Mouse (Mus musculus) heart, embryonic 10.5 days (tissue): Measurements from ENCODE around the gene Cda. TPM values are rescaled to one million over a fixed set of nuclear protein-coding genes. Genes with fewer than 3 reads are reported as not detected.

Experiments
- DNase-seq: peaks from one replicate; pipeline ENCODE4 v3.0.0-alpha.2; 2017; ENCODE audit warnings: low spot score
- H3K27ac ChIP-seq: fragments of 300-500 bp; sonication (generic); 2 replicates; pipeline ENCODE4 v1.5.1; 2016; ENCODE audit warnings: mild to moderate bottlenecking
- H3K27me3 ChIP-seq: fragments of 300-500 bp; sonication (generic); 2 replicates; pipeline ENCODE4 v1.6.1; 2016; ENCODE audit warnings: mild to moderate bottlenecking; ENCODE audit not compliant: poor library complexity, insufficient read depth, severe bottlenecking
- H3K36me3 ChIP-seq: fragments of 300-500 bp; sonication (generic); 2 replicates; pipeline ENCODE4 v1.6.1; 2016; ENCODE audit warnings: mild to moderate bottlenecking, moderate library complexity
- H3K4me1 ChIP-seq: fragments of 300-500 bp; sonication (generic); 2 replicates; pipeline ENCODE4 v1.6.1; 2016; ENCODE audit warnings: mild to moderate bottlenecking
- H3K4me3 ChIP-seq: fragments of 300-500 bp; sonication (generic); 2 replicates; pipeline ENCODE4 v1.5.1; 2016; ENCODE audit warnings: mild to moderate bottlenecking, moderate library complexity
- H3K9me3 ChIP-seq: fragments of 300-500 bp; sonication (generic); 2 replicates; pipeline ENCODE4 v1.6.1; 2016; ENCODE audit warnings: mild to moderate bottlenecking, moderate library complexity
- WGBS: fragments of 180-500 bp; shearing (Covaris S2); methylation state at CpG from one replicate; pipeline ENCODE4 v1.1.7; 2016; 5-methylcytosine and 5-hydroxymethylcytosine counted together
- polyA plus RNA-seq: library from polyadenylated mRNA; unstranded; fragments of >200 nt; fragmentation: Nextera tagmentation; extraction: Ambion mirVana; gene quantifications from 2 replicates; pipeline ENCODE4 v1.2.1, GENCODE M21; 2016

Gene Cda
- polyA plus RNA-seq, 1 experiment from 2014 or later = 5.2 TPM

DNA sequence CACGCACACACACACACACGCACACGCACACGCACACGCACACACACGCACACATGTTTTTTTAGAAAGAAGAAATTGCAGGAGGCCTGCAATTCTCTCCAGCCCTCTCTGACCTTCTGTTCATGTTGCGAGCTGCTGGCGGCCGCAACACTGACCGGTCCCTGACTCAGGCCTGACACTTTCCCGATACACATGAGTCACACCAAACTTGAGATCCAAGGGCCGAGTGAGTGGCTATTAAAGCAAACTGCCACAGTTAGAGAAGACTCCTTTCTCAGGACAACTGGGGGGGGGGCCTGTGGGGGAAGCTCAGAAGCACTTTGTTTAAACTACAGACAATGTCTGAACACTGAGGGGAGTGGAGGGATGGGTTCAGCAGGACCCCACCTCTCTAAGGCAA lies 11.2 kb downstream of the Cda start:
- peaks cover under 1% of the 10 kb centered on the region; the same call in 1 of the 2 replicates for H3K4me1 ChIP-seq
- WGBS = 87% methylated on average over 12 of the region's 12 CpGs
- no peak overlapping the region for H3K27ac ChIP-seq
- H3K36me3 ChIP-seq = no peaks in the 10 kb centered on the region
- no peak overlapping the region for H3K4me3 ChIP-seq
- no peak for DNase-seq
- H3K27me3 ChIP-seq = peaks cover 11% of the 10 kb centered on the region
- H3K9me3 ChIP-seq = no peaks in the 10 kb centered on the region

DNA sequence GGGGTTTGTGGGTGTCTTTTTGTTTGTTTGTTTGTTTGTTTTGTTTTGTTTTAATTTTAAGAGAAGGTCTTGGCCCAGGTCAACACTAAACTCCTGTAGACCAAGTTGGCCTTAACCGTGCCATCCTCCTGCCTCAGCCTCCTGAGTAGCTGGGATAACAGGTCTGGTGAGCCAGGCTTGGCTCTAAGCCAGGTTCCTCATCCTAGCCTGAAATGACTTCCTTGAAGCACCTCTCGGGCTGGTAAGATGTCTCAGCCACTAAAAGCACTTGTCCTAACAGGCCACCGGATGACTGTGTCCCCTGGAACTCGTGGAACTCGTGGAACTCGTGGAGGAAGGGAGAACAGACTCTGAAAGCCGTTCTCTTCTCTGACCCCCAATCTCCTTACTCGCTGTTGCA lies 11.7 kb downstream of the Cda start:
- Histone ChIP-seq H3K4me1 (no peaks in the 10 kb centered on the region), H3K27ac (no peak overlapping the region), H3K27me3 (peaks cover 6% of the 10 kb centered on the region), H3K4me3 (no peak overlapping the region), H3K36me3 (no peaks in the 10 kb centered on the region), H3K9me3 (no peaks in the 10 kb centered on the region)
- DNase-seq = no peak
- WGBS = 74% methylated on average over 8 of the region's 8 CpGs

DNA sequence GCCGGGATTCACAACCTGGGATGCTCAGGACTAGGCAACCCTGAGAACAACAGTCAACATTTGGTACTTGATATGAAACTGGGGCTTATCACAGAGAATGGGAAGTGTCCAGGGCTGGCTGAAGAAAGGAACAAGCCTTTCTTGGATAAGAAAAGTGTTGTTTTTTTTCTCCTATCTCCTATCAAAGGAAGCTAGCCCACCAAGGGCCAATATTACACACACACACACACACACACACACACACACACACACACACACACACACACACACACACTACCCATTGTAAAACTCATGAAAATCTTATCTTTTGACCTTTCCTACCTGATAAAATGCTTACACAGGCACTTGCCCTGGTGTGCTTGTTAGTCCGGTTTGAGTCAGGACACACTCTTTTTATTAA lies 12.3 kb downstream of the Cda start:
- WGBS = 70% methylated on average over 2 of the region's 2 CpGs
- DNase-seq = no peak
- H3K27me3 ChIP-seq = peaks cover under 1% of the 10 kb centered on the region
- H3K36me3 ChIP-seq = no peaks in the 10 kb centered on the region
- H3K9me3 ChIP-seq = no peaks in the 10 kb centered on the region
- H3K4me3 ChIP-seq = no peak overlapping the region
- no peak overlapping the region for H3K27ac ChIP-seq
- no peaks in the 10 kb centered on the region for H3K4me1 ChIP-seq

DNA sequence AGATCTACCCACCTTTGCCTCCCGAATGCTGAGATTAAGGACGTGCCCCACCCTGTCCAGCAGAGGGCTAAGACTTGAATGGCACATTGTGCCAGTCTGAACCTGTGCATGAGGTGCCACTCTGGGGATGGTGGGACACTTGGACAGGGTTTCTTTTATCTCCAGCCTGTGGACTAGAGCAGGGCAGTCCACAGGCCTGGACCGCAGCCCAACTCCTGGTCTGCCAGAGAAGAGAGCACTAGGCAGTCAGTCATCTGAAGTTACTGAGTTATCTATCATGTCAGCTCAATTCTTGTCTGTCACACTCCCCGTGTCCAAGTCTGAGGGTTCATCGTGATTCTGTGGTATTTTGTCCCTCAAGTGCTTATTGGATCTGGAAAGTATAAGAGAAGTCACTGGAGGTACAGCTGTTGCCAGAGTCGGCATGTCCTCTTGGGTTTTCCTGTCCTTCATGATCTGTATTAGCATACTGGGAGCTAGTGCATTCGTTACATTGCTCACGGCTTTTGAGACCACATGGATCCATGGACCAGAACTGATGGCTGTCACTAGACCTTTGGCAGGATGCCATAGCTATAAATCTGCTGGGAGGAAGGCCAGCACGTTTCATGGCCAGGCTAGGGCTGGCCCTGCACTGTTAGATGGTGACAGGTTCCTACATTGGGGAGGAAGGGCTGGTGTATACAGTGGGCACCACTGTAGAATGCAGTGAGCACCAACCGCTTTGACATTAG lies 14.2 kb downstream of the Cda start:
- 77% methylated on average over 10 of the region's 10 CpGs for WGBS
- H3K27me3 ChIP-seq = peaks cover under 1% of the 10 kb centered on the region; the same call in 1 of the 2 replicates
- no peaks in the 10 kb centered on the region for H3K36me3 ChIP-seq
- H3K4me1 ChIP-seq = no peaks in the 10 kb centered on the region
- no peak for DNase-seq
- H3K4me3 ChIP-seq = no peak overlapping the region
- H3K9me3 ChIP-seq = no peaks in the 10 kb centered on the region
- no peak overlapping the region for H3K27ac ChIP-seq

DNA sequence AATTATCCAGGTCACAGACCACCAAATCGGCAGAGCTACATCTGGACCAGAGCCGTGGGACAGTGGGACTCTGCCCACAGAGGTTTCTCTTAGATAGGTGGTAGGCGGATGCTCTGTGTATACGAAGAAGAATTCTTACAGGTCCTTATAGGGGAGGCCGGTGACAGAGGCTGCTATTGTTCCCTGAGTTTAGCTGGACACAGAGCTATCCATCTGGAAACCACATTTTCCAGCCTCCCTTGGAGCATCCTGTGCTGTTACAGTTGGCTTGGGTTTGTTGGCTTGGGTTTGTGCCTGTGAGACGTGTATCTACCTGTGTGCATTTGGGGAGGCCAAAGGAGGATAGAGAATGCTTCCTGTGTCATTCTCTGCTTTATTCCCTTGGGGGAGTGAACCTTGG lies 15.1 kb downstream of the Cda start:
- Histone ChIP-seq H3K4me1 (no peaks in the 10 kb centered on the region), H3K4me3 (no peak overlapping the region), H3K27ac (no peak overlapping the region), H3K9me3 (no peaks in the 10 kb centered on the region), H3K27me3 (peaks cover 9% of the 10 kb centered on the region; the same call in 1 of the 2 replicates), H3K36me3 (no peaks in the 10 kb centered on the region)
- 80% methylated on average over 6 of the region's 6 CpGs for WGBS
- DNase-seq = no peak

DNA sequence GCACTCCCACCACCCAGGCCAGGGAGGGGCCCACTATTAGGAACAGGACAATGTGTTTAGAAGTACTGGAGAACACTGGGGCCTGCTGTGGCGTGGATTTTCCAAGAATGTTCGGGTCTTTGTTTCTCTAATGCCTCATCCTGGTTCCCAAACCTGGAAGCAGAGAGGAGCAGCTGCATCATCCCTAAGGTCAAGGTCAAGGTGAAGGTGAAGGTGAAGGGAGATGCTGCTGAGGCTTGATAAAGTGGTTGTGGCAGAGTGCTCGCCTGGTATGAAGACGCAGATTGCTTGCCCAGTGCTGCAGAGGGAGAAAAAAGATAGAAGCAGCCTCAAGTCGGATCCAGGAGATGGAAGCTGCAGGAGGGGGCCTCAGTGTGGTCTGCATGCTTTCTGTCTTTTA lies 16.0 kb downstream of the Cda start:
- no peak overlapping the region for H3K27ac ChIP-seq
- no peaks in the 10 kb centered on the region for H3K9me3 ChIP-seq
- peaks cover 9% of the 10 kb centered on the region; the same call in 1 of the 2 replicates for H3K27me3 ChIP-seq
- no peaks in the 10 kb centered on the region for H3K4me1 ChIP-seq
- no peak overlapping the region for H3K4me3 ChIP-seq
- H3K36me3 ChIP-seq = no peaks in the 10 kb centered on the region
- 78% methylated on average over 5 of the region's 5 CpGs for WGBS
- no peak for DNase-seq

DNA sequence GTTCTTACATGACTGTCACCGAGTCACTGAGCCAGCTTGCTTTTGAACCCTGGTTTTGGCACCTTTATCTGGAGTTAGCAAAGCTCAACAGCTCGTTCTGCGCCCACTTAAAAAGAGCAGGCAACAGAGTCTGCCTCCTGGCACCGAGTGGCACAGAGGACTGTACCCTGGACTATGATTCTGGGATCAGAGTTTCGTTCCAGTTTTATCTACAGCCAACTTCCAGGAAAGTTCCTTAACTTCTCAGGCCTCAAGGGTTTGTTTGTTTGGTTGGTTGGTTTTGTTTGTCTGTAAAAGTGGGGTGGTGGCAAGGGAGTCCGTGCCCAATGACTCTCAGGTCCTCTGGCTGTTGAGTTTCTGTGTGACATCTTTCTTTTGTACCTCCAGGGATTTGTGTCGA lies 19.1 kb downstream of the Cda start:
- no peak overlapping the region for H3K4me3 ChIP-seq
- no peak for DNase-seq
- peaks cover 1% of the 10 kb centered on the region for H3K4me1 ChIP-seq
- H3K36me3 ChIP-seq = no peaks in the 10 kb centered on the region
- H3K9me3 ChIP-seq = no peaks in the 10 kb centered on the region
- no peak overlapping the region for H3K27ac ChIP-seq
- WGBS = 70% methylated on average over 7 of the region's 7 CpGs
- peaks cover 9% of the 10 kb centered on the region; the same call in 1 of the 2 replicates for H3K27me3 ChIP-seq

DNA sequence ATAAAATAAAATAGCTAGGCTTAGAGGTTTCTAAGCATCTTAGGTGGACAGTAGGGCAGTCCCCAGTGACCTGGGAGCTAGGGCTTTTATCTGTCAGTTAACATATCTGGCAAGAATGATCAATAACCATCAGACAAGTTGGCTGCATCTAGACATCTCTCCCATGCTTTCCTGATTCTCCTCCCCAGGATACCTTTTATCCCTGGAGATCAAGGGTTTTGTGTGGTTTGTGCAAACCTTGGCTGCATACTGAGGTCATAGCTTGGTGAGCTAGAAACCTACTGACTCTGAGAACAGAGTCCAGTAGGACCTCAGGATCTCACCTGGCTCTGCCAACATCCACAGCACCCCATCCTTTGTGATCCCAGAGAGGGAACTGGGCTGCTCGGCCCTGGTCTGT lies 20.5 kb downstream of the Cda start:
- Histone ChIP-seq H3K36me3 (no peaks in the 10 kb centered on the region), H3K4me3 (no peak overlapping the region), H3K27ac (no peak overlapping the region), H3K4me1 (peaks cover 13% of the 10 kb centered on the region), H3K9me3 (no peaks in the 10 kb centered on the region), H3K27me3 (peaks cover 9% of the 10 kb centered on the region; the same call in 1 of the 2 replicates)
- DNase-seq = no peak
- WGBS = 83% methylated on average over 1 of the region's 1 CpGs

DNA sequence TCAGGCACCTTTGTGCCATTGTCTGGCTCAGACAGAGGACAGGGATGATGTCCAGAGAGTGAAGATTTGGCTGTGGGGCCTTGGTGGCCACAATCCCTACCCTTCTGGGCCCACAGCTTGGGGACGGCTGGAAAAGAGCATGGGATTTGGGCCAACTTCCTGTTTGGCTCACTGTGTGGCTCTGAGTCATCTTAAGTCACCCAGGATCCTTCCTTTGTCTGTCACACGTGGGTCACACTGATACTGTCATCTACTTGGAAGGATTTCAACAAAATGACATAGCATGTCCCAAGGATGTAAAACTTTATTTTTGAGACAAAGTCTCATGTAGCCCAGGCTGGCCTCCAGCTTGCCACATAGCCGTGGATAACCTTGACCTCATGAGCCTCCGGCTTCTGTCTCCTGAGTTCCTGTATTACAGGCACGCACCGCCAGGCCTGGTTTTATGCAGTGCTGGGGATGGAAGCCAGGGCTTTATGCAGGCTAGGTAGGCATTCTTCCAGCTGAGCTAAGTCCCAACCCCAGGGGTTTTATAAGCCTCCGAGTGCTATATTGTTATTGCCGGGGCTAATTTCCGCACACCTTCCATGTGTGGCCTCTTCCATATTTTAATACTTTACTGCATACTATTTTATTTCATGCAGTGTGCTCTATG lies 22.8 kb downstream of the Cda start:
- peaks cover 9% of the 10 kb centered on the region; the same call in 1 of the 2 replicates for H3K27me3 ChIP-seq
- DNase-seq = no peak
- H3K4me1 ChIP-seq = peaks cover 17% of the 10 kb centered on the region
- H3K36me3 ChIP-seq = no peaks in the 10 kb centered on the region
- 78% methylated on average over 9 of the region's 9 CpGs for WGBS
- H3K27ac ChIP-seq = no peak overlapping the region
- H3K9me3 ChIP-seq = no peaks in the 10 kb centered on the region
- no peak overlapping the region for H3K4me3 ChIP-seq

DNA sequence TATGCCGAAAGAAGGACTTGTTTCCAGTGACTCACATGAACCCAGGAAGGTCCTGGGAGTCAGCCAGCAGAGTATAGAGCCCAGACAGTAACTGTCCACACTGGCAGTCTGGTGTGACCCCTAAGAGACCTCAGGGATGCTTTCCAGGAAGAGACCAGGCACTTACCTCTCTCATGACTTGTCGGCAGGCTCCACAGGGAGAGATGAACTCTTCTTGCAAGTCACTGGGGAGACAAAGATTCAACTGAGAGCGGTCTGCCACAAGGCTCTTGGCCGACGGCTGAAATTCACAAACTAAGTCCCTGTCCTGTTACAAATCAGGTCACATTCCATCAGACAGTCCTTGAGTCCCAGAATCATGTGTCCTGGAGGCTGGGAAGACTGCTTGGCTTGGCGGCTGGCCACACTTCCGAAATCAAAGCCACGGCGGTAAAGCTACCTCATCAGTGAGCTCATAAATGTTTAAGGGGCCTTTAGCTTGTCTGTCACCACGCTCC lies 24.4 kb downstream of the Cda start:
- Histone ChIP-seq H3K27ac (peak overlapping the region; percentile 57), H3K4me3 (no peak overlapping the region), H3K9me3 (no peaks in the 10 kb centered on the region), H3K27me3 (peaks cover 6% of the 10 kb centered on the region; the same call in 1 of the 2 replicates), H3K36me3 (no peaks in the 10 kb centered on the region), H3K4me1 (peaks cover 23% of the 10 kb centered on the region)
- DNase-seq = no peak
- 66% methylated on average over 10 of the region's 10 CpGs for WGBS

DNA sequence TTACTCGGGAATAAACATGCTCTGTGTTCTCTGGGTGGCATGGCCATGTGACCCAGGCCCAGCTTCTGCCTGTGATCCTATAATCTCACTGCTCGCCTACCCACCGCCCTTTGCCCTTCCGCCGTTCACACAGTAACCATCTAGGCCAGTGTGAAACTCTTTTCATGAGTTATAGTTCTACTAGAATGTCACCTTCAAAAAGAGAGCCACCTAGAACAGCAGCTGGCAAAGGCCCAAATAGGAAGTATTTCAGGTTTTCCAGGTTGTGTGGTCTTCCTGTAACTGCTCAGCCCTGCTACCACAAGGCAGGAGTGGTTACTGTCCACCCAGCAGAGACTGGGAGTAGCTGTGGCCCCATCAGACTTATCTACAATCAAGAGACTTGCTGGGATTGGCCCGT lies 25.0 kb downstream of the Cda start:
- no peak for DNase-seq
- H3K4me3 ChIP-seq = no peak overlapping the region
- 71% methylated on average over 6 of the region's 6 CpGs for WGBS
- no peaks in the 10 kb centered on the region for H3K36me3 ChIP-seq
- peak overlapping the region; percentile 57 for H3K27ac ChIP-seq
- peaks cover 23% of the 10 kb centered on the region for H3K4me1 ChIP-seq
- H3K9me3 ChIP-seq = no peaks in the 10 kb centered on the region
- H3K27me3 ChIP-seq = peaks cover under 1% of the 10 kb centered on the region; the same call in 1 of the 2 replicates

DNA sequence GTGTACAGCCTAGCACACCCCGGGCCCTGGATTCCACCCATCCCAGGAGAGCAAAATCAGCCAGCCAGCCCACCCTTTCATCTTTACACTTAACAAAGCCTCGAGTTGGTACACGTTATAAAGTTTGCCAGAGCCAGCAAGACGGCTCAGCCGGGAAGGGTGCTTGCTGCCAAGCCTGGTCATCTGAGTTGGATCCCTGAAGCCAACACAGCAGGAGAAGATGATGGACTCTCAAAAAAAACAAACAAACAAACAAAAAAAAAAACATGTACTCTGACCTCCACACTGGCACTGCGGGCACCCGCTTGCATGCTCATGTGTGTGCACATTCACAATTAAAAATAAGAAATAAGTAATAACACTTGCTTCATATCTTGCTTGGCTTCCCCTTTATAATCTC lies 25.7 kb downstream of the Cda start:
- no peak overlapping the region for H3K27ac ChIP-seq

DNA sequence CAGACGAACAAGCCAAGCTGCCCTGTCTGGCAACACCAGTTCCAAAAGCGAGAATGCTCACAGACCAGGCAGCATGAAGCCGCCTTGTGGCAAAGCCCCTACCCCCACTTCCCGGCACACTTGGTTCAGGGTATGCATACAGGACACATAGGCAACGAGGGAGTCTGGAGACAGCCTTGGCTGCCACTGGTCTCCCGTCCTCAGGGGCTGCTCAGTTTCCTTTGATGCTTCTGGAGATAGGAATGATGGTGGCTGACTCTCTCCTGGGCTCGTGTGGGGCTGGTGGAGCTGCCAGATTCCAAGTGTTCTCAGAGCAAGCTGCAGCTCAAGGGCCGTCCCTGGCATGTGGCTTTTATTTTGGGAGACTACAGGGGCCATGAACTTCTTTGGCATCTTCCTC lies 26.4 kb downstream of the Cda start:
- H3K4me3 ChIP-seq = no peak overlapping the region

More for the DNA sequence above, 25.7 kb downstream of the Cda start:
- peaks cover 23% of the 10 kb centered on the region for H3K4me1 ChIP-seq
- DNase-seq = no peak
- whole genome bisulfite sequencing = 74% methylated on average over 7 of the region's 7 CpGs
- no peak overlapping the region for H3K4me3 ChIP-seq
- no peaks in the 10 kb centered on the region for H3K27me3 ChIP-seq
- no peaks in the 10 kb centered on the region for H3K9me3 ChIP-seq
- no peaks in the 10 kb centered on the region for H3K36me3 ChIP-seq

More for the DNA sequence above, 26.4 kb downstream of the Cda start:
- H3K36me3 ChIP-seq = no peaks in the 10 kb centered on the region
- WGBS = 51% methylated on average over 8 of the region's 8 CpGs
- no peak for DNase-seq
- peaks cover 23% of the 10 kb centered on the region for H3K4me1 ChIP-seq
- no peaks in the 10 kb centered on the region for H3K9me3 ChIP-seq
- no peak overlapping the region for H3K27ac ChIP-seq
- no peaks in the 10 kb centered on the region for H3K27me3 ChIP-seq
